In the genomic region with DNA sequence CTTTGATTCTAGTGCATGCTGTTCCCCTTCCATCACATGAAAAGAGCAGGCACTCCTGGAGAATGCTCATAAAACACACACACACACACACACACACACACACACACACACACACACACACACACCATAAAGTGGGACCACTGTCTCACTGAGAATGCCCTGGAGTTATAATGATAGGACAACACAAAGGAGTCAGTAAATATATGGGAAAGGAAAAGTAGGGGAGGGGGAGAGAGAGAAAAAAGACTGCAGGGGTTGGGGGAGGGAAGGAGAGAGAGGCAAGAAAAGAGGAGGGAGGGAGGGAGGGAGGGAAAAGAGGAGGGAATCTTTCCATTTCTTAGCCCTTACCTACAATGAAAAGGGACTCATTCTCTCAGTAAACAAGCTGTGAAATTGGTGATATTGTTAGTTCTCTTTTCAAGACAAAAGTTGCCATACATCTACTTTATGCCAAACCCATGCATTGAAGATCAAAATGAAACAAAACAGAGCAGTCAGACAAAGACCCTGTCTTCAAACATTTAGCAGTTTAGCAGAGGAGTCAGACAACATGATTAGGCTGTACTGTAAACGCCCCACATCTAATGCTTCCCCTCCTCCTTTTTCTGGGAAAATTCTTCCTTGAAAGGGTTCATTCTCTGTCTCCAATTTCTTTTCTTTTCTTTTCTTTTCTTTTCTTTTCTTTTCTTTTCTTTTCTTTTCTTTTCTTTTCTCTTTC, we compare ENCODE assay signal across 22 mouse cellular contexts.
DNase-seq lines count a peak whose midpoint lies in the region; ATAC-seq and TF ChIP-seq lines count a peak whose summit lies in the region.
"Had no signal": no experiment of that assay in that cellular context is flagged by ENCODE, and none has a peak within 500 bp of the region (broad histone marks: within the 10 kb centered on the region; RNA-seq: fewer than 3 reads in every experiment).

No protein-coding gene starts in this region.

- no peak overlapping the region for H3K27ac ChIP-seq in forebrain, embryonic 11.5 days (ENCODE audit: low read depth, low read length)
- H3K27ac ChIP-seq in forebrain, postnatal 0 days (ENCODE audit: low read depth, low read length), result no peak overlapping the region
- no peak overlapping the region; the same call in 1 of the 2 replicates for H3K27ac ChIP-seq in hindbrain, embryonic 11.5 days (ENCODE audit: low read depth, low read length)
- no peak overlapping the region for H3K27ac ChIP-seq in midbrain, embryonic 11.5 days (ENCODE audit: low read depth, low read length)
- 0 out of 2 replicates have a peak overlapping the region, but pooled peaks have one; percentile 50 for H3K27ac ChIP-seq in neural tube, embryonic 13.5 days (replicated peaks)
- H3K27ac ChIP-seq in intestine, embryonic 15.5 days, result no peak overlapping the region
- H3K27ac ChIP-seq: limb, embryonic 12.5 days; liver, embryonic 12.5 days had no signal

- H3K4me1 ChIP-seq in forebrain, embryonic 11.5 days (replicated peaks; ENCODE audit: control insufficient read depth, insufficient read depth, low read length), result peaks cover 2% of the 10 kb centered on the region; the same call in 1 of the 2 replicates
- no peaks in the 10 kb centered on the region for H3K4me1 ChIP-seq in forebrain, postnatal 0 days (ENCODE audit: insufficient read depth)
- H3K4me1 ChIP-seq in hindbrain, embryonic 11.5 days (replicated peaks; ENCODE audit: control insufficient read depth, insufficient read depth, low read length), result no peaks in the 10 kb centered on the region
- peaks cover 3% of the 10 kb centered on the region; the same call in 1 of the 2 replicates for H3K4me1 ChIP-seq in midbrain, embryonic 11.5 days (ENCODE audit: control insufficient read depth, insufficient read depth, low read length)
- H3K4me1 ChIP-seq in neural tube, embryonic 13.5 days (replicated peaks), result peaks cover 13% of the 10 kb centered on the region
- H3K4me1 ChIP-seq in intestine, embryonic 15.5 days (replicated peaks), result no peaks in the 10 kb centered on the region
- H3K4me1 ChIP-seq: liver, embryonic 12.5 days had no signal

- no peaks in the 10 kb centered on the region for H3K9me3 ChIP-seq in forebrain, embryonic 11.5 days (ENCODE audit: control insufficient read depth, low read length)
- no peaks in the 10 kb centered on the region for H3K9me3 ChIP-seq in forebrain, postnatal 0 days (ENCODE audit: low read length)
- H3K9me3 ChIP-seq in hindbrain, embryonic 11.5 days (ENCODE audit: control insufficient read depth, low read length), result no peaks in the 10 kb centered on the region
- no peaks in the 10 kb centered on the region for H3K9me3 ChIP-seq in midbrain, embryonic 11.5 days (ENCODE audit: control insufficient read depth, low read length)
- no peaks in the 10 kb centered on the region for H3K9me3 ChIP-seq in neural tube, embryonic 13.5 days
- no peaks in the 10 kb centered on the region for H3K9me3 ChIP-seq in intestine, embryonic 15.5 days
- H3K9me3 ChIP-seq: heart, embryonic 12.5 days; limb, embryonic 12.5 days; liver, embryonic 12.5 days had no signal

- DNase-seq in forebrain, embryonic 11.5 days (ENCODE audit: low spot score), result no peak
- DNase-seq in forebrain, postnatal 0 days, result no peak
- no peak for DNase-seq in hindbrain, embryonic 11.5 days (ENCODE audit: low spot score)
- no peak for DNase-seq in midbrain, embryonic 11.5 days (ENCODE audit: low spot score, missing footprints)
- DNase-seq in left cerebral cortex, adult 11 months (ENCODE audit: low spot score), result no peak
- DNase-seq: cerebellum, adult 18-20 months; cerebellum, postnatal 25 days; gastrocnemius, postnatal 10 days; heart, postnatal 14 days; kidney, adult 9 months; kidney, postnatal 25 days; lung, adult 2 months; lung, postnatal 36 days; right cerebral cortex, postnatal 25 days had no signal

- WGBS in forebrain, embryonic 11.5 days, result 26% methylated on average over 1 of the region's 1 CpGs
- WGBS in forebrain, postnatal 0 days, result 9% methylated on average over 1 of the region's 1 CpGs
- 5% methylated on average over 1 of the region's 1 CpGs for WGBS in hindbrain, embryonic 11.5 days
- 27% methylated on average over 1 of the region's 1 CpGs for WGBS in midbrain, embryonic 11.5 days
- WGBS in neural tube, embryonic 13.5 days, result 0% methylated on average over 1 of the region's 1 CpGs
- 61% methylated on average over 1 of the region's 1 CpGs for WGBS in intestine, embryonic 15.5 days

- no peak overlapping the region for H3K4me2 ChIP-seq in forebrain, embryonic 11.5 days (ENCODE audit: low read depth, low read length, severe bottlenecking)
- no peak overlapping the region for H3K4me2 ChIP-seq in forebrain, postnatal 0 days (ENCODE audit: low read depth)
- no peak overlapping the region for H3K4me2 ChIP-seq in hindbrain, embryonic 11.5 days (replicated peaks; ENCODE audit: low read depth, low read length)
- H3K4me2 ChIP-seq in midbrain, embryonic 11.5 days, result no peak overlapping the region
- H3K4me2 ChIP-seq in neural tube, embryonic 13.5 days, result no peak overlapping the region
- H3K4me2 ChIP-seq in intestine, embryonic 15.5 days (replicated peaks), result no peak overlapping the region
- H3K4me2 ChIP-seq: heart, embryonic 12.5 days; limb, embryonic 12.5 days; liver, embryonic 12.5 days had no signal

- H3K36me3 ChIP-seq in forebrain, embryonic 11.5 days (ENCODE audit: control insufficient read depth, insufficient read depth, low read length), result no peaks in the 10 kb centered on the region
- no peaks in the 10 kb centered on the region for H3K36me3 ChIP-seq in forebrain, postnatal 0 days (ENCODE audit: insufficient read depth)
- no peaks in the 10 kb centered on the region for H3K36me3 ChIP-seq in hindbrain, embryonic 11.5 days (ENCODE audit: control insufficient read depth, insufficient read depth, low read length)
- no peaks in the 10 kb centered on the region for H3K36me3 ChIP-seq in midbrain, embryonic 11.5 days (ENCODE audit: control insufficient read depth, insufficient read depth, low read length)
- no peaks in the 10 kb centered on the region for H3K36me3 ChIP-seq in neural tube, embryonic 13.5 days
- H3K36me3 ChIP-seq in intestine, embryonic 15.5 days, result no peaks in the 10 kb centered on the region
- H3K36me3 ChIP-seq: heart, embryonic 12.5 days; limb, embryonic 12.5 days; liver, embryonic 12.5 days had no signal

- ATAC-seq in forebrain, embryonic 11.5 days (replicated peaks; ENCODE audit: low FRiP score), result peak; percentile 7; the same call in 1 of the 2 replicates
- ATAC-seq in forebrain, postnatal 0 days, result no peak; the same call in 1 of the 2 replicates
- peak; percentile 85 for ATAC-seq in hindbrain, embryonic 11.5 days (ENCODE audit: low FRiP score)
- ATAC-seq in midbrain, embryonic 11.5 days (ENCODE audit: low FRiP score), result peak; percentile 73
- peak; percentile 80 for ATAC-seq in neural tube, embryonic 13.5 days (ENCODE audit: low read depth)
- no peak for ATAC-seq in megakaryocyte-erythroid progenitor cell, adult 5-6 weeks (replicated peaks; ENCODE audit: low FRiP score, low TSS enrichment, poor library complexity, severe bottlenecking)
- ATAC-seq in intestine, embryonic 15.5 days, result no peak
- ATAC-seq: inflammation-experienced regulatory T-cells, adult 6 months; liver, embryonic 12.5 days had no signal

- no peak overlapping the region for H3K4me3 ChIP-seq in forebrain, embryonic 11.5 days (ENCODE audit: low read depth, low read length)
- no peak overlapping the region for H3K4me3 ChIP-seq in forebrain, postnatal 0 days (ENCODE audit: low read depth, low read length)
- no peak overlapping the region for H3K4me3 ChIP-seq in hindbrain, embryonic 11.5 days (ENCODE audit: low read depth, low read length)
- no peak overlapping the region for H3K4me3 ChIP-seq in midbrain, embryonic 11.5 days (ENCODE audit: low read depth, low read length)
- H3K4me3 ChIP-seq in neural tube, embryonic 13.5 days, result no peak overlapping the region
- no peak overlapping the region for H3K4me3 ChIP-seq in intestine, embryonic 15.5 days (replicated peaks)
- H3K4me3 ChIP-seq: heart, embryonic 12.5 days; limb, embryonic 12.5 days; liver, embryonic 12.5 days had no signal

- H3K27me3 ChIP-seq in forebrain, embryonic 11.5 days (ENCODE audit: control insufficient read depth, insufficient read depth, low read length), result no peaks in the 10 kb centered on the region
- H3K27me3 ChIP-seq in forebrain, postnatal 0 days (ENCODE audit: insufficient read depth, low read length), result no peaks in the 10 kb centered on the region
- H3K27me3 ChIP-seq in hindbrain, embryonic 11.5 days (ENCODE audit: control insufficient read depth, insufficient read depth, low read length), result no peaks in the 10 kb centered on the region
- H3K27me3 ChIP-seq in midbrain, embryonic 11.5 days (ENCODE audit: control insufficient read depth, insufficient read depth, low read length), result no peaks in the 10 kb centered on the region
- H3K27me3 ChIP-seq in neural tube, embryonic 13.5 days, result no peaks in the 10 kb centered on the region
- no peaks in the 10 kb centered on the region for H3K27me3 ChIP-seq in intestine, embryonic 15.5 days (replicated peaks)
- H3K27me3 ChIP-seq: CH12.LX; heart, embryonic 12.5 days; limb, embryonic 12.5 days; liver, embryonic 12.5 days had no signal

- H3K9ac ChIP-seq in forebrain, embryonic 11.5 days (ENCODE audit: low read length), result no peak overlapping the region
- no peak overlapping the region for H3K9ac ChIP-seq in forebrain, postnatal 0 days
- H3K9ac ChIP-seq in hindbrain, embryonic 11.5 days (ENCODE audit: low read depth, low read length), result no peak overlapping the region
- no peak overlapping the region for H3K9ac ChIP-seq in midbrain, embryonic 11.5 days (ENCODE audit: low read length)
- no peak overlapping the region for H3K9ac ChIP-seq in neural tube, embryonic 13.5 days
- no peak overlapping the region for H3K9ac ChIP-seq in intestine, embryonic 15.5 days
- H3K9ac ChIP-seq: heart, embryonic 12.5 days; limb, embryonic 12.5 days; liver, embryonic 12.5 days had no signal

- no peak for TF ChIP-seq CTCF in forebrain, postnatal 0 days (IDR thresholded peaks at IDR 0.05; ENCODE audit: low read depth)

Comparison
In these comparisons a context has a peak if more than half of its experiments do, and no peak if none do; other contexts are left out.
1. ATAC-seq: peak in forebrain, embryonic 11.5 days (single experiment), hindbrain, embryonic 11.5 days (single experiment), midbrain, embryonic 11.5 days (single experiment) and neural tube, embryonic 13.5 days (single experiment); none in forebrain, postnatal 0 days (single experiment), megakaryocyte-erythroid progenitor cell, adult 5-6 weeks (single experiment) and intestine, embryonic 15.5 days (single experiment).